ENCODE assay signal across 11 mouse cellular contexts in the genomic region with DNA sequence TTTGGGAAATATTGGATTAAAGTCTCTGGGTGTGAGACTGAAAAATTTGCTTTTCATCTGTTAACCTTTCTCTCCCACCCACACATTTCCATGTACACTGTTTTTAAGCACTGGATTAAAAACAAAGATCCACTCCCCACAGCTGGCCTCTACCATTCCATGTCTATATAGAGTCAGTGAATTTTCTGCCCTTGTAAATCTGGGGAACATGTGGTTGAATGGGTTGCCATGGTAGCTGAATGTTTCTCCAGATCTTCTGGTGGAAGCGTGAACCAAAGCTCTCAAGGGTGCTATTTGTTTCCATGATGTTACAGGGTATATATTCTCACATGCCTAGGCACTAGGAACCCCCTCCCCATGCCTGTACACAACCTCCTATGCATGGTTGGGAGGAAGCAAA.
"Had no signal": no experiment of that assay in that cellular context is flagged by ENCODE, and none has a peak within 500 bp of the region (broad histone marks: within the 10 kb centered on the region; RNA-seq: fewer than 3 reads in every experiment).

No protein-coding gene starts in this region.

- H3K27me3 ChIP-seq: intestine, embryonic 15.5 days; midbrain, embryonic 13.5 days; neural tube, embryonic 12.5 days had no signal

- H3K4me3 ChIP-seq: intestine, embryonic 15.5 days; left cerebral cortex, adult 2 months; midbrain, embryonic 13.5 days; neural tube, embryonic 12.5 days had no signal

- DNase-seq: kidney, adult 18-20 months; kidney, postnatal 10 days; kidney, postnatal 4 days; lung, adult 18-20 months; right cerebral cortex, postnatal 14 days; thymus, postnatal 36 days had no signal

- H3K4me2 ChIP-seq: intestine, embryonic 15.5 days; midbrain, embryonic 13.5 days; neural tube, embryonic 12.5 days had no signal

- H3K4me1 ChIP-seq: intestine, embryonic 15.5 days; midbrain, embryonic 13.5 days; neural tube, embryonic 12.5 days had no signal

- H3K9ac ChIP-seq: intestine, embryonic 15.5 days; liver, embryonic 14.5 days; midbrain, embryonic 13.5 days; neural tube, embryonic 12.5 days had no signal

- H3K36me3 ChIP-seq: intestine, embryonic 15.5 days; midbrain, embryonic 13.5 days; neural tube, embryonic 12.5 days had no signal

- ATAC-seq: intestine, embryonic 15.5 days; midbrain, embryonic 13.5 days had no signal

- H3K27ac ChIP-seq: intestine, embryonic 15.5 days; left cerebral cortex, adult 2 months; liver, embryonic 14.5 days; midbrain, embryonic 13.5 days; neural tube, embryonic 12.5 days had no signal

- H3K9me3 ChIP-seq: intestine, embryonic 15.5 days; midbrain, embryonic 13.5 days; neural tube, embryonic 12.5 days had no signal
